Mouse (Mus musculus) G1E (cell line): Measurements from ENCODE around the gene Tbc1d1.

ENCODE experiments used
- CTCF ChIP-seq: IDR thresholded peaks from 2 replicates; pipeline ENCODE4 v1.5.1; 2012; ENCODE audit warnings: low read depth, low read length, inconsistent platforms, mixed read lengths
- GATA1 ChIP-seq: IDR thresholded peaks from 2 replicates; pipeline ENCODE4 v1.6.1; 2012; ENCODE audit warnings: borderline replicate concordance, low read length, inconsistent platforms, mixed read lengths
- GATA2 ChIP-seq: IDR thresholded peaks from 2 replicates; pipeline ENCODE4 v1.6.1; 2012; ENCODE audit warnings: low read depth, low read length, inconsistent platforms, borderline replicate concordance
- POLR2AphosphoS5 ChIP-seq: IDR thresholded peaks from 2 replicates; pipeline ENCODE4 v1.6.1; 2012; ENCODE audit warnings: low read depth, low read length, inconsistent platforms; ENCODE audit not compliant: insufficient replicate concordance
- TAL1 ChIP-seq: conservative IDR thresholded peaks from 2 replicates; pipeline ENCODE4 v1.6.1; 2012; ENCODE audit warnings: low read depth, low read length, inconsistent platforms, mixed read lengths

DNA sequence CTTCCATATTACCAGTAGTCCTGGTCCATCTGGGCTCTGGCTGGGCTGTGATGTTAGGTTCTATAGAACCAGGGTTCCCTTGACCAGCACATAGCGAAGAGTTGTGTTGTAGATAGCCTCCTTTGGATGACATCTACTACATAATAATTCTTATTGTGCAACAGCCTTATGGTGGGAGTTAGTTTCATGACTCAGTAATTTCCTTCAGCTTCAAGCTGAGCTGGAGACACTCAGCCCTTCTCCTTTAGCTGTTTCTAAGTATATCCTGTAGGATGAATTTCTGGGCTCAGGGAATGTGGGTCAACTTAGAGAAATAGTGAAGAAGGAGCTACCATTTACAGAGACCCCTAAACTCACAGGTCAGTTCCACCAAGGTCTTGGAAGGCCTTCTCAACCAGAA is 2.8 kb upstream of the Tbc1d1 start:
- TF ChIP-seq CTCF (no peak), GATA1 (no peak), POLR2AphosphoS5 (no peak), GATA2 (no peak), TAL1 (no peak)
